Mouse (Mus musculus) neural tube, embryonic 11.5 days (tissue): ENCODE results near the gene Kin. TPM values are rescaled to one million over a fixed set of nuclear protein-coding genes. Genes with fewer than 3 reads are reported as not detected.

Experiments
- ATAC-seq: fragments of 200-750 bp; cut with Nextera tagmentation; 2 replicates; pipeline ENCODE4 v1.8.0; 2017; ENCODE audit warnings: moderate number of reproducible peaks, mild to moderate bottlenecking, moderate TSS enrichment, moderate library complexity; ENCODE audit not compliant: insufficient read depth, low FRiP score, low TSS enrichment
- DNase-seq: peaks from one replicate; pipeline ENCODE4 v3.0.0-alpha.2; 2015; ENCODE audit warnings: low spot score
- H3K27ac ChIP-seq: fragments of 300-500 bp; sonication (generic); 2 replicates; pipeline ENCODE4 v1.5.1; 2014; ENCODE audit warnings: low read depth, mild to moderate bottlenecking, low read length
- H3K27me3 ChIP-seq: fragments of 300-500 bp; sonication (generic); 2 replicates; pipeline ENCODE4 v1.6.1; 2014; ENCODE audit warnings: mild to moderate bottlenecking, low read length, mixed read lengths; ENCODE audit not compliant: control insufficient read depth, insufficient read depth
- H3K36me3 ChIP-seq: fragments of 300-500 bp; sonication (generic); 2 replicates; pipeline ENCODE4 v1.6.1; 2014; ENCODE audit warnings: mild to moderate bottlenecking, low read length, moderate library complexity, mixed read lengths; ENCODE audit not compliant: control insufficient read depth, insufficient read depth
- H3K4me1 ChIP-seq: fragments of 300-500 bp; sonication (generic); 2 replicates; pipeline ENCODE4 v1.6.1; 2014; ENCODE audit warnings: low read length, mixed read lengths; ENCODE audit not compliant: control insufficient read depth, insufficient read depth
- H3K4me2 ChIP-seq: fragments of 300-500 bp; sonication (generic); 2 replicates; pipeline ENCODE4 v1.6.1; 2014; ENCODE audit warnings: low read depth, mild to moderate bottlenecking, moderate library complexity
- H3K4me3 ChIP-seq: fragments of 300-500 bp; sonication (generic); 2 replicates; pipeline ENCODE4 v1.5.1; 2014; ENCODE audit warnings: low read depth, low read length
- H3K9ac ChIP-seq: fragments of 300-500 bp; sonication (generic); 2 replicates; pipeline ENCODE4 v1.6.1; 2014; ENCODE audit warnings: mild to moderate bottlenecking, low read length
- H3K9me3 ChIP-seq: fragments of 300-500 bp; sonication (generic); 2 replicates; pipeline ENCODE4 v1.6.1; 2016; ENCODE audit warnings: low read length; ENCODE audit not compliant: control insufficient read depth
- WGBS: fragments of 180-500 bp; shearing (Covaris S2); extraction: QIAGEN DNeasy Blood & Tissue Kit; methylation state at CpG from one replicate; pipeline ENCODE4 v1.1.7; 2014; 5-methylcytosine and 5-hydroxymethylcytosine counted together
- polyA plus RNA-seq: library from polyadenylated mRNA; unstranded; fragments of >200 nt; fragmentation: Nextera tagmentation; extraction: Ambion mirVana; gene quantifications from 2 replicates; pipeline ENCODE4 v1.2.1, GENCODE M21; 2014

Kin gene
- polyA plus RNA-seq, 1 experiment from 2014 or later = 39.4 TPM

- Histone ChIP-seq H3K9ac (no peak overlapping the region), H3K9me3 (no peaks in the 10 kb centered on the region), H3K27me3 (no peaks in the 10 kb centered on the region), H3K4me2 (no peak overlapping the region), H3K4me1 (no peaks in the 10 kb centered on the region), H3K27ac (no peak overlapping the region), H3K4me3 (no peak overlapping the region), H3K36me3 (no peaks in the 10 kb centered on the region)
- DNase-seq = no peak
- whole genome bisulfite sequencing = 94% methylated on average over 5 of the region's 5 CpGs
- ATAC-seq = no peak
Observed at GRCm38 (mm10) chr2:10127471-10127870, 47.1 kb downstream of the Kin start.

- DNase-seq (no peak), ATAC-seq (no peak)
- Histone ChIP-seq H3K4me1 (no peaks in the 10 kb centered on the region), H3K27me3 (no peaks in the 10 kb centered on the region), H3K9ac (no peak overlapping the region), H3K4me2 (no peak overlapping the region), H3K27ac (no peak overlapping the region), H3K9me3 (no peaks in the 10 kb centered on the region), H3K4me3 (no peak overlapping the region), H3K36me3 (no peaks in the 10 kb centered on the region)
- 78% methylated on average over 4 of the region's 4 CpGs for WGBS
Observed at GRCm38 (mm10) chr2:10128571-10128970, 48.2 kb downstream of the Kin start.

- no peak overlapping the region for H3K9ac ChIP-seq
- no peak for DNase-seq
- H3K9me3 ChIP-seq = no peaks in the 10 kb centered on the region
- H3K4me2 ChIP-seq = no peak overlapping the region
- no peaks in the 10 kb centered on the region for H3K4me1 ChIP-seq
- WGBS = 64% methylated on average over 8 of the region's 8 CpGs
- H3K27me3 ChIP-seq = no peaks in the 10 kb centered on the region
- no peak overlapping the region for H3K27ac ChIP-seq
- H3K36me3 ChIP-seq = no peaks in the 10 kb centered on the region
- no peak for ATAC-seq
- H3K4me3 ChIP-seq = no peak overlapping the region
Observed at GRCm38 (mm10) chr2:10130341-10130990, 50.1 kb downstream of the Kin start.

- Histone ChIP-seq H3K36me3 (no peaks in the 10 kb centered on the region), H3K4me1 (no peaks in the 10 kb centered on the region), H3K27ac (no peak within 1 kb of the TSS), H3K4me3 (no peak within 1 kb of the TSS), H3K27me3 (no peaks in the 10 kb centered on the region), H3K9ac (no peak within 1 kb of the TSS), H3K9me3 (no peaks in the 10 kb centered on the region), H3K4me2 (no peak within 1 kb of the TSS)
- DNase-seq (no peak), ATAC-seq (no peak)
- WGBS = 91% methylated on average over 4 of the region's 4 CpGs
Observed at GRCm38 (mm10) chr2:10131296-10131695, 50.9 kb downstream of the Kin start, which contains the start of gene Itih2. TSS of gene Itih2 (minus strand) at chr2:10131396.

- ATAC-seq = no peak
- no peak overlapping the region for H3K4me3 ChIP-seq
- no peaks in the 10 kb centered on the region for H3K9me3 ChIP-seq
- no peaks in the 10 kb centered on the region for H3K36me3 ChIP-seq
- no peak overlapping the region for H3K27ac ChIP-seq
- no peak for DNase-seq
- no peaks in the 10 kb centered on the region for H3K27me3 ChIP-seq
- 91% methylated on average over 1 of the region's 1 CpGs for WGBS
- H3K4me1 ChIP-seq = no peaks in the 10 kb centered on the region
- H3K9ac ChIP-seq = no peak overlapping the region
- H3K4me2 ChIP-seq = no peak overlapping the region
Observed at GRCm38 (mm10) chr2:10132128-10132527, 51.7 kb downstream of the Kin start.

- Histone ChIP-seq H3K4me3 (no peak overlapping the region), H3K4me2 (no peak overlapping the region), H3K27me3 (no peaks in the 10 kb centered on the region), H3K9me3 (no peaks in the 10 kb centered on the region), H3K36me3 (no peaks in the 10 kb centered on the region), H3K4me1 (no peaks in the 10 kb centered on the region), H3K9ac (no peak overlapping the region), H3K27ac (no peak overlapping the region)
- no peak for ATAC-seq
- WGBS = 67% methylated on average over 6 of the region's 6 CpGs
- no peak for DNase-seq
Observed at GRCm38 (mm10) chr2:10133941-10134340, 53.5 kb downstream of the Kin start.

GRCm38 (mm10) chr2:10137320-10137719 is 56.9 kb downstream of the Kin start:
- Histone ChIP-seq H3K36me3 (no peaks in the 10 kb centered on the region), H3K4me3 (no peak overlapping the region), H3K9ac (no peak overlapping the region), H3K4me1 (no peaks in the 10 kb centered on the region), H3K27ac (no peak overlapping the region), H3K4me2 (no peak overlapping the region), H3K27me3 (no peaks in the 10 kb centered on the region), H3K9me3 (no peaks in the 10 kb centered on the region)
- no peak for ATAC-seq
- WGBS = 80% methylated on average over 2 of the region's 2 CpGs
- no peak for DNase-seq

- Histone ChIP-seq H3K9ac (no peak overlapping the region), H3K36me3 (no peaks in the 10 kb centered on the region), H3K4me3 (no peak overlapping the region), H3K4me1 (no peaks in the 10 kb centered on the region), H3K4me2 (no peak overlapping the region), H3K9me3 (no peaks in the 10 kb centered on the region), H3K27ac (no peak overlapping the region), H3K27me3 (no peaks in the 10 kb centered on the region)
- ATAC-seq (no peak), DNase-seq (no peak)
- WGBS = 84% methylated on average over 5 of the region's 5 CpGs
Observed at GRCm38 (mm10) chr2:10140456-10140855, 60.1 kb downstream of the Kin start.
